Mouse (Mus musculus): Measurements from ENCODE around the gene Cuedc1. TPM values are rescaled to one million over a fixed set of nuclear protein-coding genes. Genes with fewer than 3 reads are reported as not detected.

Gene Cuedc1
- total RNA-seq, 2 experiments from 2014 or later = 27.4 to 28.5 TPM

GRCm38 (mm10) chr11:88083699-88084098, 14.2 kb upstream of the Cuedc1 start:
- DNase-seq (ENCODE audit: low spot score in 2 of 2) = no peak

- peak; percentile 88 to 89 for DNase-seq (ENCODE audit: low spot score in 2 of 2)
Observed at GRCm38 (mm10) chr11:88086737-88087627, 10.9 kb upstream of the Cuedc1 start.

- no peak for DNase-seq (ENCODE audit: low spot score in 2 of 2)
Observed at GRCm38 (mm10) chr11:88089150-88089549, 8.7 kb upstream of the Cuedc1 start.

- no peak for DNase-seq (ENCODE audit: low spot score in 2 of 2)
Observed at GRCm38 (mm10) chr11:88090293-88090692, 7.6 kb upstream of the Cuedc1 start.

GRCm38 (mm10) chr11:88091949-88092348, 5.9 kb upstream of the Cuedc1 start:
- DNase-seq (ENCODE audit: low spot score in 2 of 2) = no peak

GRCm38 (mm10) chr11:88097173-88097572, 685 bp upstream of the Cuedc1 start:
- no peak for DNase-seq (ENCODE audit: low spot score in 2 of 2)

- DNase-seq (ENCODE audit: low spot score in 2 of 2) = peak; percentile 71 to 81
Observed at GRCm38 (mm10) chr11:88098787-88099598, 1.1 kb downstream of the Cuedc1 start.

- peak; percentile 19 to 28 for DNase-seq (ENCODE audit: low spot score in 2 of 2)
Observed at GRCm38 (mm10) chr11:88099599-88100023, 1.8 kb downstream of the Cuedc1 start.

- no peak for DNase-seq (ENCODE audit: low spot score in 2 of 2)
Observed at GRCm38 (mm10) chr11:88100170-88100569, 2.3 kb downstream of the Cuedc1 start.

- no peak for DNase-seq (ENCODE audit: low spot score in 2 of 2)
Observed at GRCm38 (mm10) chr11:88103214-88103941, 5.5 kb downstream of the Cuedc1 start.

- DNase-seq (ENCODE audit: low spot score in 2 of 2) = no peak
Observed at GRCm38 (mm10) chr11:88105494-88106291, 7.8 kb downstream of the Cuedc1 start.

- DNase-seq (ENCODE audit: low spot score in 2 of 2) = no peak
Observed at GRCm38 (mm10) chr11:88106292-88106554, 8.4 kb downstream of the Cuedc1 start.

GRCm38 (mm10) chr11:88107365-88107764, 9.5 kb downstream of the Cuedc1 start:
- DNase-seq (ENCODE audit: low spot score in 2 of 2) = no peak

- DNase-seq (ENCODE audit: low spot score in 2 of 2) = no peak
Observed at GRCm38 (mm10) chr11:88110031-88110594, 12.3 kb downstream of the Cuedc1 start.

- DNase-seq (ENCODE audit: low spot score in 2 of 2) = no peak
Observed at GRCm38 (mm10) chr11:88112078-88112477, 14.2 kb downstream of the Cuedc1 start.

GRCm38 (mm10) chr11:88112677-88113333, 14.9 kb downstream of the Cuedc1 start:
- no peak for DNase-seq (ENCODE audit: low spot score in 2 of 2)

- DNase-seq (ENCODE audit: low spot score in 2 of 2) = no peak
Observed at GRCm38 (mm10) chr11:88113543-88114271, 15.8 kb downstream of the Cuedc1 start.

GRCm38 (mm10) chr11:88114871-88115301, 17.0 kb downstream of the Cuedc1 start:
- no peak for DNase-seq (ENCODE audit: low spot score in 2 of 2)

GRCm38 (mm10) chr11:88116568-88116967, 18.7 kb downstream of the Cuedc1 start:
- DNase-seq (ENCODE audit: low spot score in 2 of 2) = no peak

Data from left cerebral cortex, adult 18-20 months (tissue).